Mouse (Mus musculus): Measurements from ENCODE around the gene Zg16. TPM values are rescaled to one million over a fixed set of nuclear protein-coding genes. Genes with fewer than 3 reads are reported as not detected.

The Zg16 gene
- polyA plus RNA-seq, 1 experiment from 2014 or later = not detected

DNA sequence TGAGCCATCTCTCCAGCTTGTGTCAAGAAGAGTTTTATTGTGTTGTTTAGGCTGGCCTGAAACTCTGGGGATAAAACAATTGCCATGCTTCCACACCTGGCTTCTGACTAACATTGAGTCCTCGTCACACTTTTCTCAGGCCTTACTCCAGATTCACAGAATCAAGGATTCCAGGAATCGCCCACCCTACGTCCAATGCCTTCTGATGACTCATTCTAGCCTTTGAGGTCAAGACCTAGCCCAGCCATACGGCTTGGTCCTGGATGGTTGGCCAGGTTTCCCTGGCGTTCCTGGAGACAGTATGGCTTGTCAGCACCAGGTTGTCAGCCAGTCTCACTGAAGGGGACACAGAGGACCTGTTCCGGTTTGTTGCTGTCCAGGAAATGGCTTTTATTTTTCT is 74.8 kb downstream of the Zg16 start:
- 90% methylated on average over 6 of the region's 6 CpGs for WGBS
- Histone ChIP-seq H3K27ac (replicated peaks; ENCODE audit: low read depth, low read length) (no peak overlapping the region), H3K4me3 (ENCODE audit: low read depth, low read length) (no peak overlapping the region), H3K36me3 (ENCODE audit: control insufficient read depth, insufficient read depth, low read length) (peaks cover 40% of the 10 kb centered on the region), H3K9me3 (ENCODE audit: control insufficient read depth, low read length) (no peaks in the 10 kb centered on the region), H3K9ac (ENCODE audit: low read depth, low read length) (no peak overlapping the region), H3K4me2 (ENCODE audit: low read depth, low read length) (no peak overlapping the region), H3K27me3 (replicated peaks; ENCODE audit: control insufficient read depth, insufficient read depth, low read length) (no peaks in the 10 kb centered on the region), H3K4me1 (ENCODE audit: control insufficient read depth, insufficient read depth, low read length) (peaks cover 5% of the 10 kb centered on the region; the same call in 1 of the 2 replicates)
- DNase-seq (ENCODE audit: low spot score) (no peak), ATAC-seq (ENCODE audit: low read depth) (no peak)

GRCm38 (mm10) chr7:127011717-127012116 is 75.4 kb downstream of the Zg16 start:
- H3K4me2 ChIP-seq (ENCODE audit: low read depth, low read length) = no peak overlapping the region
- H3K36me3 ChIP-seq (ENCODE audit: control insufficient read depth, insufficient read depth, low read length) = peaks cover 40% of the 10 kb centered on the region
- H3K27me3 ChIP-seq (replicated peaks; ENCODE audit: control insufficient read depth, insufficient read depth, low read length) = no peaks in the 10 kb centered on the region
- H3K9me3 ChIP-seq (ENCODE audit: control insufficient read depth, low read length) = no peaks in the 10 kb centered on the region
- 62% methylated on average over 2 of the region's 2 CpGs for WGBS
- ATAC-seq (ENCODE audit: low read depth) = no peak
- DNase-seq (ENCODE audit: low spot score) = no peak
- no peak overlapping the region for H3K4me3 ChIP-seq (ENCODE audit: low read depth, low read length)
- no peak overlapping the region for H3K9ac ChIP-seq (ENCODE audit: low read depth, low read length)
- H3K4me1 ChIP-seq (ENCODE audit: control insufficient read depth, insufficient read depth, low read length) = peaks cover 5% of the 10 kb centered on the region; the same call in 1 of the 2 replicates
- no peak overlapping the region for H3K27ac ChIP-seq (replicated peaks; ENCODE audit: low read depth, low read length)

- 93% methylated on average over 2 of the region's 2 CpGs for WGBS
- DNase-seq (ENCODE audit: low spot score) (no peak), ATAC-seq (ENCODE audit: low read depth) (no peak)
- H3K27me3 ChIP-seq (replicated peaks; ENCODE audit: control insufficient read depth, insufficient read depth, low read length) = no peaks in the 10 kb centered on the region
- H3K4me2 ChIP-seq (ENCODE audit: low read depth, low read length) = no peak overlapping the region
- H3K4me1 ChIP-seq (ENCODE audit: control insufficient read depth, insufficient read depth, low read length) = peaks cover 4% of the 10 kb centered on the region; the same call in 1 of the 2 replicates
- no peak overlapping the region for H3K9ac ChIP-seq (ENCODE audit: low read depth, low read length)
- no peak overlapping the region for H3K27ac ChIP-seq (replicated peaks; ENCODE audit: low read depth, low read length)
- peaks cover 39% of the 10 kb centered on the region for H3K36me3 ChIP-seq (ENCODE audit: control insufficient read depth, insufficient read depth, low read length)
- no peaks in the 10 kb centered on the region for H3K9me3 ChIP-seq (ENCODE audit: control insufficient read depth, low read length)
- H3K4me3 ChIP-seq (ENCODE audit: low read depth, low read length) = no peak overlapping the region
These were observed 76.1 kb downstream of the Zg16 start for GRCm38 (mm10) chr7:127011051-127011450.

- Histone ChIP-seq H3K27ac (replicated peaks; ENCODE audit: low read depth, low read length) (peak overlapping the region; percentile 48; the same call in 1 of the 2 replicates), H3K36me3 (ENCODE audit: control insufficient read depth, insufficient read depth, low read length) (peaks cover 25% of the 10 kb centered on the region), H3K9me3 (ENCODE audit: control insufficient read depth, low read length) (no peaks in the 10 kb centered on the region), H3K27me3 (replicated peaks; ENCODE audit: control insufficient read depth, insufficient read depth, low read length) (no peaks in the 10 kb centered on the region), H3K9ac (ENCODE audit: low read depth, low read length) (no peak overlapping the region), H3K4me2 (ENCODE audit: low read depth, low read length) (no peak overlapping the region), H3K4me1 (ENCODE audit: control insufficient read depth, insufficient read depth, low read length) (no peaks in the 10 kb centered on the region), H3K4me3 (ENCODE audit: low read depth, low read length) (no peak overlapping the region)
- DNase-seq (ENCODE audit: low spot score) = no peak
- ATAC-seq (ENCODE audit: low read depth) = no peak
- WGBS = 86% methylated on average over 17 of the region's 17 CpGs
These were observed 77.6 kb downstream of the Zg16 start for GRCm38 (mm10) chr7:127009307-127010085.

- Histone ChIP-seq H3K4me1 (ENCODE audit: control insufficient read depth, insufficient read depth, low read length) (no peaks in the 10 kb centered on the region), H3K36me3 (ENCODE audit: control insufficient read depth, insufficient read depth, low read length) (peaks cover 15% of the 10 kb centered on the region), H3K27me3 (replicated peaks; ENCODE audit: control insufficient read depth, insufficient read depth, low read length) (no peaks in the 10 kb centered on the region), H3K4me2 (ENCODE audit: low read depth, low read length) (no peak overlapping the region), H3K27ac (replicated peaks; ENCODE audit: low read depth, low read length) (peak overlapping the region; percentile 48; the same call in 1 of the 2 replicates), H3K9ac (ENCODE audit: low read depth, low read length) (no peak overlapping the region), H3K4me3 (ENCODE audit: low read depth, low read length) (no peak overlapping the region), H3K9me3 (ENCODE audit: control insufficient read depth, low read length) (no peaks in the 10 kb centered on the region)
- DNase-seq (ENCODE audit: low spot score) (peak; percentile 73), ATAC-seq (ENCODE audit: low read depth) (peak; percentile 73)
- 77% methylated on average over 7 of the region's 9 CpGs for WGBS
These were observed 78.7 kb downstream of the Zg16 start for GRCm38 (mm10) chr7:127008239-127009019.

- no peak for ATAC-seq (ENCODE audit: low read depth)
These were observed 79.7 kb downstream of the Zg16 start for GRCm38 (mm10) chr7:127007313-127008024.

DNA sequence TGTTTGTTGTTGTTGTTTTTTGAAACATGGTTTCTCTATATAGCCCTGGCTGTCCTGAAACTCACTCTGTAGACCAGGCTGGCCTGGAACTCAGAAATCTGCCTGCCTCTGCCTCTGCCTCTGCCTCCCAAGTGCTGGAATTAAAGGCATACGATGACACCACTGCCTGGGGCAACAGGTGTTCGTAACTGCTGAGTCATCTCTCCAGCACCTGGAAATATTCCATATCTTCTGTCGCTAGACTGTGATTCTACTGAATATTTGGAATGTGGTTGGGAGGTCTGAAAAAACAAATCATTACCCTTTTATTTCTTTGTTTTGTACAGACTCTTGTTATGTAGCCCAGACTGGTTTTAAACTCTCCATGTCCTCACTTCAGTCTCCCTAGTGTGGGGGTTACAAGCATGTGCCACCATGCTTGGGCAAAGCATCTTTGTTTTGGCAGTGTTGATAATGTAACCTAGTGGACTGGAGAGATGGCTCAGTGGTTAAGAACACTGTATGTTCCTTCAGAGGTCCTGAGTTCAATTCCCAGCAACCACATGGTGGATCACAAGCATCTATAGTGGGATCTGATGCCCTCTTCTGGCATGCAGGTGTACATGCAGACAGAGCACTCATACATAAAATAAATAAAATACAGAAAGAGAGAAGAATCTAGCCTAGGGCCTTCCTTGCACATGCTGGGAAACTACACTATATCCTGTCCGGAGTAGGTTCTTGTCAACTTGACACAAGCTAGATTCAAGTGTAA is 82.8 kb downstream of the Zg16 start:
- H3K27ac ChIP-seq (replicated peaks; ENCODE audit: low read depth, low read length) = no peak overlapping the region
- no peaks in the 10 kb centered on the region for H3K27me3 ChIP-seq (replicated peaks; ENCODE audit: control insufficient read depth, insufficient read depth, low read length)
- no peak overlapping the region for H3K4me3 ChIP-seq (ENCODE audit: low read depth, low read length)
- H3K36me3 ChIP-seq (ENCODE audit: control insufficient read depth, insufficient read depth, low read length) = no peaks in the 10 kb centered on the region
- ATAC-seq (ENCODE audit: low read depth) (no peak), DNase-seq (ENCODE audit: low spot score) (no peak)
- H3K4me2 ChIP-seq (ENCODE audit: low read depth, low read length) = no peak overlapping the region
- 72% methylated on average over 4 of the region's 4 CpGs for WGBS
- H3K9me3 ChIP-seq (ENCODE audit: control insufficient read depth, low read length) = no peaks in the 10 kb centered on the region
- H3K9ac ChIP-seq (ENCODE audit: low read depth, low read length) = no peak overlapping the region
- H3K4me1 ChIP-seq (ENCODE audit: control insufficient read depth, insufficient read depth, low read length) = no peaks in the 10 kb centered on the region

More at GRCm38 (mm10) chr7:127007313-127008024, 79.7 kb downstream of the Zg16 start:
- Histone ChIP-seq H3K27me3 (replicated peaks; ENCODE audit: control insufficient read depth, insufficient read depth, low read length) (no peaks in the 10 kb centered on the region), H3K4me1 (ENCODE audit: control insufficient read depth, insufficient read depth, low read length) (no peaks in the 10 kb centered on the region), H3K4me2 (ENCODE audit: low read depth, low read length) (no peak overlapping the region), H3K36me3 (ENCODE audit: control insufficient read depth, insufficient read depth, low read length) (peaks cover 5% of the 10 kb centered on the region), H3K27ac (replicated peaks; ENCODE audit: low read depth, low read length) (no peak overlapping the region), H3K4me3 (ENCODE audit: low read depth, low read length) (no peak overlapping the region), H3K9ac (ENCODE audit: low read depth, low read length) (no peak overlapping the region), H3K9me3 (ENCODE audit: control insufficient read depth, low read length) (no peaks in the 10 kb centered on the region)
- no peak for DNase-seq (ENCODE audit: low spot score)
- WGBS = 73% methylated on average over 6 of the region's 6 CpGs

GRCm38 (mm10) chr7:127003620-127004019 is 83.5 kb downstream of the Zg16 start:
- H3K9me3 ChIP-seq (ENCODE audit: control insufficient read depth, low read length) = no peaks in the 10 kb centered on the region
- H3K4me2 ChIP-seq (ENCODE audit: low read depth, low read length) = no peak overlapping the region
- no peak overlapping the region for H3K27ac ChIP-seq (replicated peaks; ENCODE audit: low read depth, low read length)
- H3K36me3 ChIP-seq (ENCODE audit: control insufficient read depth, insufficient read depth, low read length) = no peaks in the 10 kb centered on the region
- DNase-seq (ENCODE audit: low spot score) (no peak), ATAC-seq (ENCODE audit: low read depth) (no peak)
- no peak overlapping the region for H3K4me3 ChIP-seq (ENCODE audit: low read depth, low read length)
- no peaks in the 10 kb centered on the region for H3K4me1 ChIP-seq (ENCODE audit: control insufficient read depth, insufficient read depth, low read length)
- no peaks in the 10 kb centered on the region for H3K27me3 ChIP-seq (replicated peaks; ENCODE audit: control insufficient read depth, insufficient read depth, low read length)
- WGBS = 85% methylated on average over 5 of the region's 5 CpGs
- H3K9ac ChIP-seq (ENCODE audit: low read depth, low read length) = no peak overlapping the region
